14 mouse cellular contexts compared by ENCODE assay signal in genomic region chrX:162443387-162443786, GRCm38 (mm10).
"Had no signal": no experiment of that assay in that cellular context is flagged by ENCODE, and none has a peak within 500 bp of the region (broad histone marks: within the 10 kb centered on the region; RNA-seq: fewer than 3 reads in every experiment).

No protein-coding gene starts in this region.

- H3K9me3 ChIP-seq: limb, embryonic 15.5 days; lung, embryonic 15.5 days; midbrain, embryonic 13.5 days; neural tube, embryonic 15.5 days had no signal

- H3K4me3 ChIP-seq: limb, embryonic 15.5 days; lung, embryonic 15.5 days; midbrain, embryonic 13.5 days; myocyte; neural tube, embryonic 15.5 days had no signal

- H3K27ac ChIP-seq: limb, embryonic 15.5 days; lung, embryonic 15.5 days; macrophage; midbrain, embryonic 13.5 days; neural tube, embryonic 15.5 days had no signal

- ATAC-seq: midbrain, embryonic 13.5 days had no signal

- H3K4me1 ChIP-seq: limb, embryonic 15.5 days; lung, embryonic 15.5 days; midbrain, embryonic 13.5 days; neural tube, embryonic 15.5 days had no signal

- DNase-seq: kidney, adult 8-10 months; kidney, postnatal 36 days; layer of hippocampus, adult 9-11 months; layer of hippocampus, postnatal 36 days; lung, postnatal 14 days; right cerebral cortex, adult 18-20 months; right cerebral cortex, postnatal 25 days; thymus, postnatal 36 days had no signal

- H3K36me3 ChIP-seq: limb, embryonic 15.5 days; lung, embryonic 15.5 days; midbrain, embryonic 13.5 days; neural tube, embryonic 15.5 days had no signal

- H3K4me2 ChIP-seq: limb, embryonic 15.5 days; lung, embryonic 15.5 days; midbrain, embryonic 13.5 days; neural tube, embryonic 15.5 days had no signal

- H3K9ac ChIP-seq: limb, embryonic 15.5 days; lung, embryonic 15.5 days; midbrain, embryonic 13.5 days; neural tube, embryonic 15.5 days had no signal
